Mouse (Mus musculus) left cerebral cortex, postnatal 10 days (tissue): ENCODE results near the gene Dync1i1. TPM values are rescaled to one million over a fixed set of nuclear protein-coding genes. Genes with fewer than 3 reads are reported as not detected.

Experiments
- DNase-seq, 2 experiments: peaks; one replicate each; pipeline ENCODE4 v3.0.0; 2021 to 2022; ENCODE audit warnings: low spot score in 2 of 2, mixed read lengths in 1 of 2; ENCODE audit errors: extremely low spot score in 1 of 2
- intact Hi-C: fragments of 180-260 bp; cut with DNase I; formaldehyde crosslinking; loops from one replicate; pipeline ENCODE4 v1.15.1; 2025
- total RNA-seq, 2 experiments: library from RNA; stranded (reverse); gene quantifications; 2 replicates each; pipeline ENCODE4 v1.2.3; 2021

Gene Dync1i1
- total RNA-seq, 2 experiments from 2014 or later = 169 to 176 TPM

- intact Hi-C loops = no loop called here
- no peak for DNase-seq
Observed at GRCm38 (mm10) chr6:5756509-5757130, 31.2 kb downstream of the Dync1i1 start.

GRCm38 (mm10) chr6:5762943-5763342 is 37.5 kb downstream of the Dync1i1 start:
- intact Hi-C loops = no loop called here
- DNase-seq = no peak

GRCm38 (mm10) chr6:5768576-5768975 is 43.1 kb downstream of the Dync1i1 start:
- no peak for DNase-seq
- intact Hi-C loops = no loop called here

- no peak for DNase-seq
- intact Hi-C loops = no loop called here
Observed at GRCm38 (mm10) chr6:5770283-5770682, 44.8 kb downstream of the Dync1i1 start.

- no peak for DNase-seq
- intact Hi-C loops = no loop called here
Observed at GRCm38 (mm10) chr6:5775461-5775860, 50.0 kb downstream of the Dync1i1 start.

- no peak for DNase-seq
- intact Hi-C loops = no loop called here
Observed at GRCm38 (mm10) chr6:5781752-5782151, 56.3 kb downstream of the Dync1i1 start.

GRCm38 (mm10) chr6:5783830-5784229 is 58.4 kb downstream of the Dync1i1 start:
- intact Hi-C loops = no loop called here
- DNase-seq = no peak

GRCm38 (mm10) chr6:5790607-5791006 is 65.2 kb downstream of the Dync1i1 start:
- intact Hi-C loops = no loop called here

GRCm38 (mm10) chr6:5794106-5794753 is 68.8 kb downstream of the Dync1i1 start:
- DNase-seq = no peak
- intact Hi-C loops = no loop called here

More at GRCm38 (mm10) chr6:5790607-5791006, 65.2 kb downstream of the Dync1i1 start:
- no peak for DNase-seq

GRCm38 (mm10) chr6:5795314-5795713 is 69.9 kb downstream of the Dync1i1 start:
- intact Hi-C loops = no loop called here
- no peak for DNase-seq

- intact Hi-C loops = loop anchor here (2.0 kb wide), 1 partner anchor 157 kb away; no protein-coding TSS in a partner anchor
Observed at GRCm38 (mm10) chr6:5802124-5802839, 76.8 kb downstream of the Dync1i1 start.

GRCm38 (mm10) chr6:5802840-5803491 is 77.5 kb downstream of the Dync1i1 start:
- DNase-seq = no peak
- intact Hi-C loops = loop anchor here (2.0 kb wide), 1 partner anchor 158 kb away; no protein-coding TSS in a partner anchor

More at GRCm38 (mm10) chr6:5802124-5802839, 76.8 kb downstream of the Dync1i1 start:
- peak in 1 of 2 experiments; percentile 70 for DNase-seq

GRCm38 (mm10) chr6:5808008-5808421 is 82.6 kb downstream of the Dync1i1 start:
- intact Hi-C loops = no loop called here
- no peak for DNase-seq

- no peak for DNase-seq
- intact Hi-C loops = no loop called here
Observed at GRCm38 (mm10) chr6:5812076-5812475, 86.6 kb downstream of the Dync1i1 start.

- intact Hi-C loops = no loop called here
- no peak for DNase-seq
Observed at GRCm38 (mm10) chr6:5819674-5820073, 94.2 kb downstream of the Dync1i1 start.

- DNase-seq = no peak
- intact Hi-C loops = no loop called here
Observed at GRCm38 (mm10) chr6:5825461-5825860, 100.0 kb downstream of the Dync1i1 start.

GRCm38 (mm10) chr6:5827064-5827463 is 101.6 kb downstream of the Dync1i1 start:
- DNase-seq = no peak
- intact Hi-C loops = no loop called here

GRCm38 (mm10) chr6:5828409-5828974 is 103.1 kb downstream of the Dync1i1 start:
- no peak for DNase-seq
- intact Hi-C loops = no loop called here

GRCm38 (mm10) chr6:5829148-5829547 is 103.7 kb downstream of the Dync1i1 start:
- intact Hi-C loops = no loop called here
- no peak for DNase-seq
